Mouse (Mus musculus): ENCODE measurements around the gene Inf2.

DNA sequence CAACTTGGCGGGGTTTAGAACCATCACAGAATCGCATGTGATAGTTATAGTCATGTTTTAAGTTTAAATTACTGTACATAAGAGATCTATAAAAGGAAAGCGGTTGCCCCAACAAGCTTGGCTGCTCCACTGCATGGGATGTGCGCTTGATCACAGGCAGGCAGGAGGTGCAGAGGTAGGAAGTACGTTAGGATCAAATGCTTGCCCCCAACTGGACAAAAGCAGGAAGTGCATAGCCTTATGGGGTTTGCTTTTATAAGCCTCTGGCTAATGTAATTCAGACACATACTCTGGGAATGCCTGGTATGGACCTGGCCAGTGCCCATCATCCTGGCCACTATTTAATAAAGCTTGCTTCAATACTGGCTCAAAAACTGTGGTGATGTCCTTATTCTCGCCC lies 17.5 kb upstream of the Inf2 start:
- TF ChIP-seq POLR2A (IDR thresholded peaks at IDR 0.05; ENCODE audit: low read depth, low read length), result no peak
- no peak for TF ChIP-seq CTCF (IDR thresholded peaks at IDR 0.05; ENCODE audit: extremely low read depth, insufficient read depth, insufficient read length, insufficient replicate concordance)
